Mouse (Mus musculus) limb, embryonic 11.5 days (tissue): ENCODE data around the gene Rpl23a. TPM values are rescaled to one million over a fixed set of nuclear protein-coding genes. Genes with fewer than 3 reads are reported as not detected.

ENCODE experiments used
- ATAC-seq: fragments of 200-750 bp; cut with Nextera tagmentation; 2 replicates; pipeline ENCODE4 v1.8.0; 2017; ENCODE audit warnings: low read depth; ENCODE audit not compliant: insufficient number of reproducible peaks, low FRiP score, low TSS enrichment
- DNase-seq: peaks from one replicate; pipeline ENCODE4 v3.0.0-alpha.2; 2015; ENCODE audit warnings: low spot score
- H3K27ac ChIP-seq: fragments of 300-500 bp; sonication (generic); replicated peaks from 2 replicates; pipeline ENCODE4 v1.5.1; 2014; ENCODE audit warnings: low read depth, mild to moderate bottlenecking, low read length
- H3K27me3 ChIP-seq: fragments of 300-500 bp; sonication (generic); 2 replicates; pipeline ENCODE4 v1.6.1; 2014; ENCODE audit warnings: mild to moderate bottlenecking, low read length, mixed read lengths; ENCODE audit not compliant: control insufficient read depth, insufficient read depth
- H3K36me3 ChIP-seq: fragments of 300-500 bp; sonication (generic); 2 replicates; pipeline ENCODE4 v1.6.1; 2014; ENCODE audit warnings: mild to moderate bottlenecking, low read length, moderate library complexity, mixed read lengths; ENCODE audit not compliant: control insufficient read depth, insufficient read depth
- H3K4me1 ChIP-seq: fragments of 300-500 bp; sonication (generic); 2 replicates; pipeline ENCODE4 v1.6.1; 2014; ENCODE audit warnings: low read length, mixed read lengths; ENCODE audit not compliant: control insufficient read depth, insufficient read depth
- H3K4me2 ChIP-seq: fragments of 300-500 bp; sonication (generic); 2 replicates; pipeline ENCODE4 v1.6.1; 2014; ENCODE audit warnings: low read depth, mild to moderate bottlenecking, moderate library complexity; ENCODE audit not compliant: severe bottlenecking
- H3K4me3 ChIP-seq: fragments of 300-500 bp; sonication (generic); 2 replicates; pipeline ENCODE4 v1.5.1; 2014; ENCODE audit warnings: low read depth, low read length
- H3K9ac ChIP-seq: fragments of 300-500 bp; sonication (generic); 2 replicates; pipeline ENCODE4 v1.6.1; 2014; ENCODE audit warnings: mild to moderate bottlenecking, low read length
- H3K9me3 ChIP-seq: fragments of 300-500 bp; sonication (generic); 2 replicates; pipeline ENCODE4 v1.6.1; 2016; ENCODE audit warnings: low read length; ENCODE audit not compliant: control insufficient read depth
- WGBS: fragments of 180-500 bp; shearing (Covaris S2); extraction: QIAGEN DNeasy Blood & Tissue Kit; methylation state at CpG from one replicate; pipeline ENCODE4 v1.1.7; 2014; 5-methylcytosine and 5-hydroxymethylcytosine counted together
- polyA plus RNA-seq: library from polyadenylated mRNA; unstranded; fragments of >200 nt; fragmentation: Nextera tagmentation; extraction: Ambion mirVana; gene quantifications from 2 replicates; pipeline ENCODE4 v1.2.1, GENCODE M21; 2014

Gene Rpl23a
- 1,529 and 1,574 TPM in 2 replicates for polyA plus RNA-seq

GRCm38 (mm10) chr11:78182961-78183844 is at the start of gene Rpl23a:
Rpl23a (minus strand) TSS chr11:78183584.
- H3K4me3 ChIP-seq: peak within 1 kb of the TSS; percentile 77
- no peaks in the 10 kb centered on the region for H3K27me3 ChIP-seq
- no peaks in the 10 kb centered on the region for H3K9me3 ChIP-seq
- peak within 1 kb of the TSS; percentile 92 for H3K9ac ChIP-seq
- WGBS: under 1% methylated on average over 38 of the region's 38 CpGs
- ATAC-seq: peak; percentile 87
- H3K4me1 ChIP-seq: peaks cover 22% of the 10 kb centered on the region
- peak within 1 kb of the TSS; percentile 72 for H3K4me2 ChIP-seq
- DNase-seq: peak; percentile 84
- peaks cover 9% of the 10 kb centered on the region for H3K36me3 ChIP-seq
- H3K27ac ChIP-seq: peak within 1 kb of the TSS; percentile 73; the same call in 1 of the 2 replicates

GRCm38 (mm10) chr11:78231518-78231917 is 48.1 kb upstream of the Rpl23a start:
- no peaks in the 10 kb centered on the region for H3K27me3 ChIP-seq
- H3K9me3 ChIP-seq: no peaks in the 10 kb centered on the region
- H3K4me3 ChIP-seq: no peak overlapping the region
- ATAC-seq: no peak
- no peak overlapping the region for H3K27ac ChIP-seq
- WGBS: 91% methylated on average over 6 of the region's 6 CpGs
- no peak overlapping the region for H3K9ac ChIP-seq
- H3K36me3 ChIP-seq: peaks cover 48% of the 10 kb centered on the region
- no peaks in the 10 kb centered on the region for H3K4me1 ChIP-seq
- DNase-seq: no peak
- no peak overlapping the region for H3K4me2 ChIP-seq

GRCm38 (mm10) chr11:78223586-78223985 is 40.2 kb upstream of the Rpl23a start:
- no peak for DNase-seq
- no peak overlapping the region for H3K4me2 ChIP-seq
- no peak overlapping the region for H3K9ac ChIP-seq
- H3K9me3 ChIP-seq: no peaks in the 10 kb centered on the region
- H3K27ac ChIP-seq: no peak overlapping the region
- peaks cover 60% of the 10 kb centered on the region for H3K36me3 ChIP-seq
- H3K4me3 ChIP-seq: no peak overlapping the region
- no peaks in the 10 kb centered on the region for H3K27me3 ChIP-seq
- WGBS: 92% methylated on average over 4 of the region's 4 CpGs
- no peaks in the 10 kb centered on the region for H3K4me1 ChIP-seq
- no peak for ATAC-seq

- H3K4me1 ChIP-seq: no peaks in the 10 kb centered on the region
- 87% methylated on average over 11 of the region's 11 CpGs for WGBS
- H3K9me3 ChIP-seq: no peaks in the 10 kb centered on the region
- ATAC-seq: no peak
- H3K27ac ChIP-seq: no peak overlapping the region
- no peaks in the 10 kb centered on the region for H3K27me3 ChIP-seq
- no peak overlapping the region; the same call in 1 of the 2 replicates for H3K9ac ChIP-seq
- peaks cover 59% of the 10 kb centered on the region for H3K36me3 ChIP-seq
- H3K4me2 ChIP-seq: no peak overlapping the region
- no peak for DNase-seq
- H3K4me3 ChIP-seq: no peak overlapping the region
Measured at GRCm38 (mm10) chr11:78215709-78216317, 32.4 kb upstream of the Rpl23a start.

- DNase-seq (no peak), ATAC-seq (no peak)
- WGBS: 94% methylated on average over 14 of the region's 14 CpGs
Measured at GRCm38 (mm10) chr11:78213086-78213817, 29.9 kb upstream of the Rpl23a start.

GRCm38 (mm10) chr11:78211513-78211912 is 28.1 kb upstream of the Rpl23a start:
- Histone ChIP-seq H3K27me3 (no peaks in the 10 kb centered on the region), H3K4me2 (no peak overlapping the region), H3K4me3 (no peak overlapping the region), H3K9me3 (no peaks in the 10 kb centered on the region), H3K4me1 (no peaks in the 10 kb centered on the region), H3K9ac (no peak overlapping the region), H3K27ac (no peak overlapping the region), H3K36me3 (peaks cover 66% of the 10 kb centered on the region)
- ATAC-seq: no peak
- DNase-seq: no peak
- 92% methylated on average over 5 of the region's 5 CpGs for WGBS

More at GRCm38 (mm10) chr11:78213086-78213817, 29.9 kb upstream of the Rpl23a start:
- Histone ChIP-seq H3K4me2 (no peak overlapping the region), H3K9ac (no peak overlapping the region), H3K4me1 (no peaks in the 10 kb centered on the region), H3K4me3 (no peak overlapping the region), H3K27ac (no peak overlapping the region), H3K36me3 (peaks cover 60% of the 10 kb centered on the region), H3K9me3 (no peaks in the 10 kb centered on the region), H3K27me3 (no peaks in the 10 kb centered on the region)

- no peaks in the 10 kb centered on the region for H3K9me3 ChIP-seq
- no peak overlapping the region for H3K9ac ChIP-seq
- no peaks in the 10 kb centered on the region for H3K4me1 ChIP-seq
- no peak overlapping the region for H3K27ac ChIP-seq
- H3K4me3 ChIP-seq: no peak overlapping the region
- ATAC-seq (no peak), DNase-seq (no peak)
- no peak overlapping the region for H3K4me2 ChIP-seq
- peaks cover 62% of the 10 kb centered on the region for H3K36me3 ChIP-seq
- WGBS: 71% methylated on average over 7 of the region's 7 CpGs
- no peaks in the 10 kb centered on the region for H3K27me3 ChIP-seq
Measured at GRCm38 (mm10) chr11:78210615-78211014, 27.2 kb upstream of the Rpl23a start.

- Histone ChIP-seq H3K27ac (no peak overlapping the region), H3K27me3 (no peaks in the 10 kb centered on the region), H3K9ac (no peak overlapping the region), H3K4me1 (no peaks in the 10 kb centered on the region), H3K36me3 (peaks cover 58% of the 10 kb centered on the region), H3K9me3 (no peaks in the 10 kb centered on the region), H3K4me2 (no peak overlapping the region), H3K4me3 (no peak overlapping the region)
- DNase-seq: no peak
- no peak for ATAC-seq
- WGBS: 99% methylated on average over 6 of the region's 6 CpGs
Measured at GRCm38 (mm10) chr11:78209886-78210285, 26.5 kb upstream of the Rpl23a start.
